Mouse (Mus musculus) hindbrain, embryonic 11.5 days (tissue): Measurements from ENCODE around the gene Tbc1d14. TPM values are rescaled to one million over a fixed set of nuclear protein-coding genes. Genes with fewer than 3 reads are reported as not detected.

ENCODE experiments used
- ATAC-seq: fragments of 200-750 bp; cut with Nextera tagmentation; 2 replicates; pipeline ENCODE4 v1.8.0; 2017; ENCODE audit warnings: mild to moderate bottlenecking, moderate TSS enrichment, moderate library complexity; ENCODE audit not compliant: low FRiP score
- DNase-seq: peaks from one replicate; pipeline ENCODE4 v3.0.0-alpha.2; 2015; ENCODE audit warnings: low spot score
- H3K27ac ChIP-seq: fragments of 300-500 bp; sonication (generic); 2 replicates; pipeline ENCODE4 v1.5.1; 2014; ENCODE audit warnings: mild to moderate bottlenecking, low read depth, low read length
- H3K27me3 ChIP-seq: fragments of 300-500 bp; sonication (generic); 2 replicates; pipeline ENCODE4 v1.6.1; 2014; ENCODE audit warnings: mild to moderate bottlenecking, low read length, moderate library complexity, mixed read lengths; ENCODE audit not compliant: control insufficient read depth, insufficient read depth
- H3K36me3 ChIP-seq: fragments of 300-500 bp; sonication (generic); 2 replicates; pipeline ENCODE4 v1.6.1; 2014; ENCODE audit warnings: mild to moderate bottlenecking, low read length, moderate library complexity, mixed read lengths; ENCODE audit not compliant: control insufficient read depth, insufficient read depth
- H3K4me1 ChIP-seq: fragments of 300-500 bp; sonication (generic); replicated peaks from 2 replicates; pipeline ENCODE4 v1.6.1; 2014; ENCODE audit warnings: low read length, mixed read lengths; ENCODE audit not compliant: control insufficient read depth, insufficient read depth
- H3K4me2 ChIP-seq: fragments of 300-500 bp; sonication (generic); replicated peaks from 2 replicates; pipeline ENCODE4 v1.6.1; 2014; ENCODE audit warnings: mild to moderate bottlenecking, low read depth, low read length
- H3K4me3 ChIP-seq: fragments of 300-500 bp; sonication (generic); 2 replicates; pipeline ENCODE4 v1.5.1; 2014; ENCODE audit warnings: low read depth, low read length
- H3K9ac ChIP-seq: fragments of 300-500 bp; sonication (generic); 2 replicates; pipeline ENCODE4 v1.6.1; 2014; ENCODE audit warnings: low read depth, low read length
- H3K9me3 ChIP-seq: fragments of 300-500 bp; sonication (generic); 2 replicates; pipeline ENCODE4 v1.6.1; 2016; ENCODE audit warnings: low read length; ENCODE audit not compliant: control insufficient read depth
- WGBS: fragments of 180-500 bp; shearing (Covaris S2); extraction: QIAGEN DNeasy Blood & Tissue Kit; methylation state at CpG from one replicate; pipeline ENCODE4 v1.1.7; 2014; 5-methylcytosine and 5-hydroxymethylcytosine counted together
- polyA plus RNA-seq: library from polyadenylated mRNA; unstranded; fragments of >200 nt; fragmentation: Nextera tagmentation; extraction: Ambion mirVana; gene quantifications from 2 replicates; pipeline ENCODE4 v1.2.1, GENCODE M21; 2014

The Tbc1d14 gene
- polyA plus RNA-seq, 1 experiment from 2014 or later: 38.3 TPM

DNA sequence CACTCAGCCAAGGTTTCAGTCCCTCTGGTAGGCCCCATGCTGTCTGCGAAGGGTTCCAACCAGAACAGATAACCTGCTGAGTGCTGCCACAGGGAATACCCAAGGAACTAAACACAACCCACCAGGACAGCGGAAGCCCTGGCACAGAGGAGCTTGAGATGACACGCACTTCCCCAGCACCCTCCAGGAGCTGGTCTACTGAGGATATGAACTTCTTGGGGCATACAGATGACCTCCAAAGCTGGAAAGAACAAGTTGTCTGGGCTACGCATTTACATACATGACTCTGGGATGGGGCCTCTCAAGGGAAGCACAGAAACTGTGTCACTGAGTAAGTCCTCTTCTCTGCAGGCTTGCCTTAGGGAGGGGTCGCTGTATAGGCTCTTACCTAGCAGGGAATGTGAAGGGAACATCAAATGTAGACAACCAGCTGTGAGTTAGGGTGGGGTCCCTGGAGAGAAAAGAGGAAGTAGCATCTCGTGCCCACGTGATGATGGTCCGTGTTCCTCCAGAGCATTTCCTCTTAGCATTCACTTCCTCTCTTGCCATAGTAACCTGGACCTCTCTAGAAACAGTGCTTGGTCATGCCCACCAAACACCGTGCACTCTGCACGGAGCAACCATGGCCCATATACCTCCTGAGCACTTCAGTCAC is 30.2 kb downstream of the Tbc1d14 start:
- Histone ChIP-seq H3K27ac (no peak overlapping the region), H3K27me3 (no peaks in the 10 kb centered on the region), H3K4me2 (no peak overlapping the region), H3K9me3 (no peaks in the 10 kb centered on the region), H3K9ac (no peak overlapping the region), H3K36me3 (no peaks in the 10 kb centered on the region), H3K4me1 (no peaks in the 10 kb centered on the region), H3K4me3 (no peak overlapping the region)
- WGBS: 89% methylated on average over 10 of the region's 10 CpGs
- DNase-seq (no peak), ATAC-seq (no peak)

DNA sequence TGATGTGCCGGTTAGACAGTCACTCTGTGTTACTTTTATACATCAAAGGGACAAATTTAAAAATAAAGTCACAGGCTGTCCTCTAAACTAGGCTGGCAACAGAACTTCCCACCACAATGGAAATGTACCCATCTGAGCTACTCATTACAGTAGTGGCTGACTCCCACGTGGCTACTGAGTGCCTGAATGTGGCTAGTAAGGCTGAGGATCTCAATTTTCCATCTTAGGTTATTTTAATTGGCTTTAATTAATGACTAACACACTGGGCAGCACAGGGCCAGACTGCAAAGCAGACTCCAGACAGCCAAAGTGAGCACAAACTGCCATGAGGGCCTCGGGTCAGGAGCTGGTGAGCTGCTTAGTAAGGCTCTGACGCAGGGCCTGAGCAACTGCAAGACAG is 31.6 kb downstream of the Tbc1d14 start:
- Histone ChIP-seq H3K36me3 (no peaks in the 10 kb centered on the region), H3K4me3 (no peak overlapping the region), H3K4me1 (no peaks in the 10 kb centered on the region), H3K27ac (no peak overlapping the region), H3K9ac (no peak overlapping the region), H3K4me2 (no peak overlapping the region), H3K27me3 (no peaks in the 10 kb centered on the region), H3K9me3 (no peaks in the 10 kb centered on the region)
- ATAC-seq: no peak
- 89% methylated on average over 4 of the region's 4 CpGs for WGBS
- no peak for DNase-seq

DNA sequence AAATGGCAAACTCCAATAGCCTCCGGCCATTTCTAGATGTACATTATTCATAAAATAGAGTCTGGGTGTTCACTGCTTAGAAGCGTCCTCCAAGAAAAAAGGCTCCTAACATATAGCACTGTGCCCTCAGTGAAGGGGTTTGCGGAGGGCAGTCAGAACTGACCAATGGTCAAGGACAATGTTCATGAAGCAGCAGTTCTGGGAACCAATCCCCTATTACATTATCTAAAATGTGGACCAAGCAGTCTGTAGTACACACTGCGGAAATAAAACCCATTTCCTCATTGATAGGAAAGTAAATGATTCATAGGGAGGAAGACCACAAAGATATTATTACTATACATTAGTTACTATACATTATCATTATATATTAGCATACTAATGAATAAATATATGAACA is 32.6 kb downstream of the Tbc1d14 start:
- no peaks in the 10 kb centered on the region for H3K36me3 ChIP-seq
- H3K9me3 ChIP-seq: no peaks in the 10 kb centered on the region
- ATAC-seq (no peak), DNase-seq (no peak)
- H3K4me2 ChIP-seq: no peak overlapping the region
- 95% methylated on average over 4 of the region's 4 CpGs for WGBS
- H3K4me3 ChIP-seq: no peak overlapping the region
- no peak overlapping the region for H3K27ac ChIP-seq
- H3K4me1 ChIP-seq: no peaks in the 10 kb centered on the region
- no peak overlapping the region for H3K9ac ChIP-seq
- H3K27me3 ChIP-seq: no peaks in the 10 kb centered on the region

DNA sequence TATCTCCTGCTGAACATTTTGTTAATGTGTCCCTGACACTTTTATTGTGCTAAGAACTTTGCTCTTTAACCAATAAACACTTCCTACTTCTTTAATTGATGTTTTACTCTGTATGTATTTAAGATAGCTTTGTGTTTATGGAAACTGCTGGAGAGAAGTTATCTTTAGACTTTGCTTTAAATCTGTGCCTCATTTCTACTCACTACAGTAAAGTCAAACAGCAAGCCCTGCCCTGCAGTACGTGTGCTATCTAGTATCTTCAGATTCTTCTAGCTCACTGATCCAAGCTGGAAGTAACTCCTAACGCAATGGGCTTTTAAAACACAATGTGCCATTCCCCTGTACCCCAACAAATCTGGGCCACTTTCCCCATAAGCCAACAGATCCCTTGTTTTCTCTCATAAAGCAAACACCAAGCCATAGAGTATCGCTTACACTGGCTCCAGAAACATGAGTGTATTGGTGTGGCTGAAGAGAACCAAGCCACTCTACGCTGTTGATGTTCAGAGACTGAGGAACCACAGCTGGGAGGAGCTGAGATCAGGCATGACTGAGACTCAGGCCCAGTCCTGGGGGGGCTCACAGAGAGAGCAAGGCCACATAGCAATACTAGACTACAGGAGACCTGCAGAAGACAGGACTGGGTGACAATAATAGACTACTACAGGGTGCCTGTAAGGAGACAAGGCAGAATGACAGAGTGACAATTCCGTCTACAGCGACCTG is 33.4 kb downstream of the Tbc1d14 start:
- Histone ChIP-seq H3K4me3 (no peak overlapping the region), H3K27me3 (no peaks in the 10 kb centered on the region), H3K9ac (no peak overlapping the region), H3K27ac (no peak overlapping the region), H3K4me1 (no peaks in the 10 kb centered on the region), H3K36me3 (no peaks in the 10 kb centered on the region), H3K4me2 (no peak overlapping the region), H3K9me3 (no peaks in the 10 kb centered on the region)
- ATAC-seq (no peak), DNase-seq (no peak)
- WGBS: 88% methylated on average over 6 of the region's 6 CpGs

DNA sequence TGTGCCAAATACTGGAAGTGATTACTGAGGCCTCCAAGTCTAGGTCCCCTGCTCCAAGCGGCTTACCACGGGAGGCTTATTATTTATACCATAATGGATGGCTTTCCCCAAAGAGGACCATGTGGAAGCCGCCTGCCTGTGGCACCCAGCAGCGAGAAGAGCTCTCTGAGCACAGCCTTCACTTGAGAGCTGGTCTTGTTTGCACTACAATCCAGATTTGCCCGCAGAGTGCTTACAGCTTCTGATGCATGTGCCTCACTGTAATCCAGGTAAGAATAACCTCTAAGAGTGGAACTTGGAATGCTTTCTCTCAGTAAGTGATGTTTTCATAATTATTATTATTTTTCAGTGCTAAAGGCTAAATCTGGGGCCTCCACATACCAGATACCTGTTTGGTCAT is 34.0 kb downstream of the Tbc1d14 start:
- no peaks in the 10 kb centered on the region for H3K9me3 ChIP-seq
- no peak overlapping the region for H3K9ac ChIP-seq
- ATAC-seq (no peak), DNase-seq (no peak)
- no peaks in the 10 kb centered on the region for H3K36me3 ChIP-seq
- no peaks in the 10 kb centered on the region for H3K4me1 ChIP-seq
- no peak overlapping the region for H3K4me3 ChIP-seq
- no peak overlapping the region for H3K27ac ChIP-seq
- H3K27me3 ChIP-seq: no peaks in the 10 kb centered on the region
- WGBS: 84% methylated on average over 5 of the region's 5 CpGs
- H3K4me2 ChIP-seq: no peak overlapping the region

DNA sequence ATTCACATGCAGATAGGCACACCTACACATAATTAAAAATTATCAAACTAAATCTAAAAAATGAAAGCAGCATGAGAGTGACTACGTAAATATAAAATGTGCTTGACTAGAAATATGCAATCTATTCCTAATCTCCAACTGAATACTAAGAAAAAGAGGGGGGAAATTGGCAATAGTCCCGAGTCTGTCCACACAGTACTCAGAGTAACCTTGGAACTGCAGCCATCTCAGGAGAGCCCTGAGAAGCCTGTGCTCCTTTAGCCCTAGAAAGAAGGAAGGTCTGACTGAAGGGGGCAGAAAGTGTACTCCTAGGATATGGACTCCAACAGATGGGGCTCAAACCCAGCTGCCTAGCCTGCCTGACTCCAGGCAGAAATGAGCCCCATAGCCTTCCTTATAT is 34.5 kb downstream of the Tbc1d14 start:
- Histone ChIP-seq H3K27ac (no peak overlapping the region), H3K9ac (no peak overlapping the region), H3K36me3 (no peaks in the 10 kb centered on the region), H3K4me3 (no peak overlapping the region), H3K4me1 (no peaks in the 10 kb centered on the region), H3K4me2 (no peak overlapping the region), H3K9me3 (no peaks in the 10 kb centered on the region), H3K27me3 (no peaks in the 10 kb centered on the region)
- WGBS: 89% methylated on average over 2 of the region's 2 CpGs
- no peak for ATAC-seq
- DNase-seq: no peak

DNA sequence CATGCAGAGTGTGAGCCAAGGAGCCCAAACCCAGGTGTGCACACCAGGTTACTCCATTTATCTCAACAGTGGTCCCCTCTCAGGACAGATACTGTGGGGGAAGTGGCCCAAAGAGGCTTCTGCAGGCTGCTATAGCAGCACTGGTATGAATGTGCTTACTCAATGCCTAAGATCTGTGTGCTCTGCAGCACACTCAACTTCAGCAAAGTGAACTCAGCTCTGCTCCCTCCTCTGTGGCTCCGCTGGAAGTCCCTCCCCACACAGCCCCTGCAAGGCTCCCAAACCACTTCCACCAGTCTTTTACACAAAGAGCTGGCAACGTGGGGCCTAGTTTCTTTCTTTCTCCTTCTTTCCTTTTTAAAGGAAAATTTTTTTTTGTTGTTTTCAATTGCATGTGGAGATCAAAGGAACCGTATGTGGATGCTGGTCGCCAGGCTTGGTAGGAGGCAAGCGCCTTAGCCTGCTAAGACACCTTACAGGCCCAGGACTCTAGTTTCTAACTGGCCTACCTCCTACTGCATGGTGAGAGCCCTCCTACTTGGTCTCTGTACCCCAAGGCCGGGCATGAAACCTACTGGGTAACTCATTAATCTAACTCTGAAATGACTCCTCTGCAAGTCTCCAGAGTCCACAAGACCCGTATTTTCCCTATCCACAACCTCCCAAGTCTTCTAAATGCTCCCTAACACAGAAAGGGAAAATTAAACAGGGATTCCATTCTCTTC is 35.3 kb downstream of the Tbc1d14 start:
- WGBS: 29% methylated on average over 7 of the region's 7 CpGs
- Histone ChIP-seq H3K4me1 (no peaks in the 10 kb centered on the region), H3K9ac (no peak overlapping the region), H3K9me3 (no peaks in the 10 kb centered on the region), H3K36me3 (no peaks in the 10 kb centered on the region), H3K4me3 (no peak overlapping the region), H3K27me3 (no peaks in the 10 kb centered on the region), H3K27ac (no peak overlapping the region), H3K4me2 (no peak overlapping the region)
- no peak for ATAC-seq
- no peak for DNase-seq

DNA sequence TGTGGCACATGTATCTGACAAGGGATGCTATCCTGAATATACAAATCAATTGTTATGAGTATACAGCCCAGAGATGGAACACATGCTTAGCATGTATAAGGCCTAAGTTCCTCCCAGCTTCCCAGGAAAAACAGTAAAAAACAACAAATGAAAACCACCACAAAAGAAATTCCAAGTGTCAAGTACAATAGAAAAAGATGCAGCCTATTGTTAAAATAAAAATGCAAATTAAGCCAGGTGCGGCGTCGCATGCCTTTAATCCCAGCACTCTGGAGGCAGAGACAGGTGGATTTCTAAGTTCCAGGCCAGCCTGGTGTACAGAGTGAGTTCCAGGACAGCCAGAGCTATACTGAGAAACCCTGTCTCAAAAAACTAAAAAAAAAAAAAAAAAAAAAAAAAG is 36.2 kb downstream of the Tbc1d14 start:
- ATAC-seq (no peak), DNase-seq (no peak)
- H3K27ac ChIP-seq: no peak overlapping the region
- no peaks in the 10 kb centered on the region for H3K36me3 ChIP-seq
- H3K9ac ChIP-seq: no peak overlapping the region
- H3K4me2 ChIP-seq: no peak overlapping the region
- H3K9me3 ChIP-seq: no peaks in the 10 kb centered on the region
- 71% methylated on average over 3 of the region's 3 CpGs for WGBS
- no peaks in the 10 kb centered on the region for H3K4me1 ChIP-seq
- H3K4me3 ChIP-seq: no peak overlapping the region
- H3K27me3 ChIP-seq: no peaks in the 10 kb centered on the region

DNA sequence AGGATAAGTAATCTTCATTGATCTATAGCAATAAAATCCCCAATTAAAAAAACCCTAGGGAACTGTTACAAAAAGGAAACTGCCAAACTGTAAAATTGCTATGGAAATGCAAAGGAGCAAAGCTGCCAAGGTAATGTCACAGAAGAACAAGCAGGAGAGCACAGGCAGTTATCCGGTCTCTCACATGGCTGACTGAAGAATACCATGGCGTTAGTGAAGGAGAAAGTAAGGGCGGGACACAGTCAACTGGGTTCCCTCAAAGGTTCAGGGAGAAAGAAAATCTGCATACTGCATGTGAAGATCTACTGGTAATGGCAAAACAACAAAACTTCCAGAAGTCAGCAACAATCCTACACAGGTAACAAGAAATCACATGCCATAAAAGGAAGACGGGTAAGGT is 36.8 kb downstream of the Tbc1d14 start:
- WGBS: 77% methylated on average over 4 of the region's 4 CpGs
- Histone ChIP-seq H3K9me3 (no peaks in the 10 kb centered on the region), H3K27ac (no peak overlapping the region), H3K9ac (no peak overlapping the region), H3K36me3 (no peaks in the 10 kb centered on the region), H3K27me3 (no peaks in the 10 kb centered on the region), H3K4me3 (no peak overlapping the region), H3K4me1 (no peaks in the 10 kb centered on the region), H3K4me2 (no peak overlapping the region)
- ATAC-seq: no peak
- DNase-seq: no peak
